Mouse (Mus musculus) liver, embryonic 14 days (tissue): ENCODE measurements around the gene Pus7. TPM values are rescaled to one million over a fixed set of nuclear protein-coding genes. Genes with fewer than 3 reads are reported as not detected.

ENCODE experiments used
- polyA plus RNA-seq: library from polyadenylated mRNA; depleted of rRNA; stranded (reverse); fragments of >200 nt; gene quantifications from 2 replicates; pipeline ENCODE4 v1.2.3, GENCODE M21; 2012; rRNA removed

The Pus7 gene
- 10.5 and 12.8 TPM in 2 replicates for polyA plus RNA-seq

DNA sequence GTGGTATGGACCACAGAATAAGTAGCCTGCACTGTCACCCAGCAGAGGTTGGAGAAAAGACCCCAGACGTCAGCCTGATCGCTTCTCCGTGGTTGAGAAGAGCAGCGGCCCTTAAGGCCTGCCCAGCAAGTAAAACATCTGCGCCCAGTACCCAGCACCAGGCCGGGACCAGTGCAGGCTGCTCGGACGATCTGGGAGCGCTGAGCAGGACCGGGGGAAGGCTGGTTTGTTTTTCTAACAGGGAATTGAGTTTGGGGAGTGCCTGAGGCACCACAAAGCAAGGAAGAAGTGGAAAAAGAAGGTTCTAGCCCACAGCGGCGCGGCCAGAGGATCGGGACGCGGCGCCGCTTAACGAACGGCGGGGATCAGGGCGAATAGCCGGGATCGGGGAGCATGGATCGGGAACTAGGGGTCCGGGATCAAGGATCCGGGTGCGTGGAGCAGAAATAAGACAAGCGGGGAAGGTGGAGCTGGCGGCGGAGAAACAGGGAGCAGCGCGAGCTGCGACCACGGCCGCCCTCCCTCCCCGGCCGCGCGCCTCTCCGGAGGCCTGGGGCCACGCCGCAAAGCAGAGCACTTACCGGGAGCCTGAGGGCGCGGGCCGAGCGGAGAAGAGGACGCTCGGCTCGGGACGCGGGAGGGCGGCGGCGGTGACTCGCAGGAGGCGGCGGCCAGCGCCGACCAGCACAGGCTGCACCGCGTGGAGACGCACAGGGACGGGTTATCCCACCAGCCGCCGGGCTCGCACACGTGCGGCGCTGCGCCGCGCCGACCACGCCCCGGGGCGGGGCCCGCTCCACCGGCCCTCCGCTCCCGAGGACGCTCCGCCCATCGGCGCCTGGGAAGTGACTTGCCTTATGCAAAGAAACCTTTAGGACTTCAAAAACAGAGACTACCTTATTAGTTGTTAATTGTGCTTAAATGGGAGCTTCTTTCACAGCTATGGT is at the start of gene Pus7:
TSS of gene Pus7 (minus strand) at position 781 of the 947 bp plus-strand sequence.

DNA sequence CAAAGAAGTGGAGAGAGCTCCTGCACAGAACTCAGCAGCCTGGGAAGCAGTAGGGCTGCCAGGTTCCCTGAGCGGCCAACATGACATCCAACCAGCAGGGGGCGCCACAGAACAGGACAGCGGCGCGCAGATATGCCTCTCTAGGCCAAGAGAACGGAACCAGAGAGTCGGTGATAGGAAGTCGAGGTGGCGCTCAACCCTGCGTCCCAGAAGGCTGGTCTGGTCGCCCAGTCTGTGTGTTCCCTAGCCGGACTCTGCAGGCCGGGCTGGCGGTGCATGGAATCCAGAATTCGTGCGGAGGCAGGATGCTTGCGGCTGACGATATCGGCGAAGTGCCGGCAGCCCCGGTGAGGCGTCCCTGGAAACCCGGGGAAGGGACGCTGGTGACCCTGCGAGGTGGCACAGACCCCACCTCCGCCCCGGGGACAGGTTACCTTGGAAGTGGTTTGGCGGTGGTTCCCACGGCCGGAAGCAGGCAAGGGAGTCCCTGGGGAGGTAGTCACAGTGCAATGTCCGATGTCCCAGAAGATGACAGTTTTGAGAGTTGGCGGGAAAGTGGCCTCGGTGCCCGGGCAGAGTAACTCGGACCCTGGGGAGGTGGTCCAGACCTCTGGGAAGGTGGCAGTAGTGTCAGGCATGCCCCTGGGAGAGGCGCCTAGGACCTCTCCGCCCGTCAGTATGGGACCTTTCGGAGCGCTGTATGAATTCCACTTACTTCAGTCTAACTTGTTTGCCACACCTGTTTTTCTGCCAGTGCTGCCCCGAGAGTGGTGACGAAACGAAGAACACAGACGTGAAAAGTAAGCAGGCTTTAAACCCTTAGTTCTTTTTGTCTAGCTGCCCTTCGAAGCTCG is 4.3 kb upstream of the Pus7 start, which contains the start of gene Rint1:
TSS of gene Rint1 (plus strand) at position 176 of the 854 bp plus-strand sequence.

Other genes with a start within 250 kb of the Pus7 start
- 3.4 and 3.9 TPM in 2 replicates for gene Srpk2, start 99.1 kb downstream of the Pus7 start, polyA plus RNA-seq
- 14.0 and 16.9 TPM in 2 replicates for gene Rint1, start 4.0 kb upstream of the Pus7 start, polyA plus RNA-seq
- gene Tomm7, start 60.5 kb upstream of the Pus7 start, polyA plus RNA-seq, result 64.5 and 67.8 TPM in 2 replicates
- gene Fam126a, start 247.0 kb upstream of the Pus7 start, polyA plus RNA-seq, result 16.7 and 18.9 TPM in 2 replicates